Mouse (Mus musculus) adrenal gland, adult 8-10 months (tissue): ENCODE measurements around the gene Musk. TPM values are rescaled to one million over a fixed set of nuclear protein-coding genes. Genes with fewer than 3 reads are reported as not detected.

ENCODE experiments used
- DNase-seq: peaks from one replicate; pipeline ENCODE4 v3.0.0; 2022
- total RNA-seq, 4 experiments: library from RNA; stranded (reverse); gene quantifications; 2 replicates each; pipeline ENCODE4 v1.2.4; 2022

Musk gene
- total RNA-seq, 4 experiments from 2014 or later = 0.38 to 0.58 (median 0.41) TPM

GRCm38 (mm10) chr4:58317536-58317935, 31.8 kb downstream of the Musk start:
- DNase-seq = no peak

DNA sequence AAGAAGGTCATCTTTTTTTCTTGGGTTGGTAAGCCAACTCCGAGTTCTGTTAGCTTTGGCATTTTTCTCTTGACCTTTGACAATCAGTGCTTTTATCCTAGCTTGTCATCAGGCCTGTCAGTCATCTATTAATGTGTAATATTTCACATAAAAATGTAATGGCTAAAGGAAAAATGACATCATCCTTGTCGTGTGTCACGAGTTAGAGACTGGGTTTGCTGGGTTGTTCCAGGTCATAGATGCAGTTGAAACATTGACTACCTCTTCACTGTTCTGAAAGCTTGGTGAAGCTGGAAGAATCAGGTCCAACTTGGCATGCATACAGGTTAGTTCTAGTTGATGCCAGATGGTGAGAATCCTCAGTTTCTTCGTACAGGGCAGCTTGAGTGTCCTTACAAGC, 34.5 kb downstream of the Musk start:
- no peak for DNase-seq

DNA sequence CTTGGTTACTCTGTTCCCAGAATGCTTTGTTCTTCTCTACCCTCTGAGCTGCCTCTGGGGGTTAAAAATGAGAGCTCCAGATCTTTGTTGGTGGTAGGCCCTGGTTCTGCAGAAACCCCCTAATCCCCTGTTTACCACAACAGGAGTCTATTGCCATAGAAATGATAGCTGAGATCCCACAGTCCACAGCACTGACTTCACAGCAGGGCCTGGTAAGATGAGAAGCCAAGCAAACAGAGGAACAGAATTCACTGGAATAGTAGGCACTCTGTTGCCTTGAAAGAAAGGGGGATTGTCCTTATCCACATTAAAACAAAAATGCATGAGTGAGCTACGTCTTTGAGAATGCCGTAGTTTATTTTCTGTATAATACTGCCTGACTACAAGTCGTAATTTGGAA, 41.0 kb downstream of the Musk start:
- DNase-seq = no peak

DNA sequence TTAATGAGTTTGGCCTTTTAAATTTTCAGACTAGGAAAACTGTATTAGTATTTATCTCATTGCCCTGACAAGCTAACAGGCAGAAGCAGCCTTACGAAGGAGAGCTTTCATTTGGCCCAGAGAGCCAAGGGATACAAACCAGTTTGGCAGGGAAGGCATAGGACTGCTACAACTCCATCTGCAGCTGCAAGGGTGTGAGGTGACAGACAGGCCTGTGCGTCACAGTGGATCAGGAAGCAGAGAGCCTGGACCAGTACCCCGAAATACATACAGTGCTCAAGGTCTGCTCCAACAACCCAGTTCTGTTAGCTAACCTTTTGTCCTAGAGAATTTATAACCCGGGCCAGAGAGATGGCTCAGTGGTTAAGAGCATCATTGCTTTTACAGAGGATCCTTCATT, 42.5 kb downstream of the Musk start:
- no peak for DNase-seq

DNA sequence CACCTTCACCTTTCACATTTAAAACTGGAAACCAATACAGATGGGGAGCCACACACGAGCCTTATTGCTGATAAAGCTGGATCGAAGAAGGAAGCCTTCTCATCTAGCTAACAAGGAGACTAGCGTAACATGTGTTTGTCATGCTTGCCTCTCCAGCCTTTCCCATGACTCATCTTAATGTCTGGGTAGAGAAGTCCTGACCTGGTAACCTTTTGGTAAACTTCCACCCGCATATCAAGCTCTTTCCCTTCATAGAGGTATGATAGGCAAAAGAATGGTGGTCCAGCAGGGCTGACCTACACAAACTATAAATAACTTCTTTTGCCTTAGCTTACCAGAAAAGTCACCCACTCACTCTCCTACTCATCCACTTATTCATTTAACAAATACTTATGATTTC, 44.3 kb downstream of the Musk start:
- DNase-seq = no peak

GRCm38 (mm10) chr4:58330864-58331638, 45.3 kb downstream of the Musk start:
- DNase-seq = no peak

DNA sequence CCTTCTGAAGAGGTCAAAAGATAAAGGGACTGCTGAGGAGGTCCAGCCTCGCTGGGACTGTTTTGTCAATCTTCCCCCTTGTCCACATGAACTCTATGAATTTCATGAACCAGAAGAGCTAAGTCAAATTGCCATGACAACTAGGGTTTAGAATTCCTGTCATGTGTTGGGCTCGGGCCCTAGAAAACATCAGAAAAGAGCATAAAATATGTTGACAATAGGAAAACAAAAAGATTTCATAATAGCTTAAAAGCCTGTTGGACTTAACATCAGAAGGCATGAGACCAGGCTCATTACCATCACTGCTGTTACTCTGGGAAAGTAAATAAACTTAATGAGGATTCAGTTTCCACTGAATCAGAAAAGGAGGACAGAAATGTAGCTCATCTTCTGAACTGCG, 46.6 kb downstream of the Musk start:
- DNase-seq = no peak

GRCm38 (mm10) chr4:58336227-58336626, 50.5 kb downstream of the Musk start:
- no peak for DNase-seq

- no peak for DNase-seq
These were observed 53.5 kb downstream of the Musk start for GRCm38 (mm10) chr4:58339226-58339625.

- no peak for DNase-seq
These were observed 64.4 kb downstream of the Musk start for GRCm38 (mm10) chr4:58350206-58350605.

GRCm38 (mm10) chr4:58351165-58351564, 65.4 kb downstream of the Musk start:
- no peak for DNase-seq

GRCm38 (mm10) chr4:58351590-58351989, 65.8 kb downstream of the Musk start:
- no peak for DNase-seq

DNA sequence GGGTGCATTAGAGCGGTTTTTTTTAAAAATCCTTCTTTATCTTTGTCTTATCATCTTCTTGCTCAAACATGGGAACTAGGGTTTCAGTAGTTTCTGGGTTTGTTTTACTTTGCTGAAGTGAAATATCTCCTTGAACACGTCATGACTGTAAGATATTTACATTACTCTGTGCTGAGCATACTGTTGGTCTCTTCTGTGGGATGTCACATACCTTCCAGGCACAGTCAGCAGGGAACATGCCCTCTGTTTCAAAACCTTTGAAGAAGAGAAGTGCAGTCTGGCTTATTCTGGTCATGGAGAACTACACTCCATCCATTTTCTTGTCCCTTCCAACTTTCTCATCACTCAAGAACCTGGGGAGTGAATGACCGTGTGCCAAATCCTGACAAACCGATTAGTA, 73.2 kb downstream of the Musk start:
- DNase-seq = no peak

DNA sequence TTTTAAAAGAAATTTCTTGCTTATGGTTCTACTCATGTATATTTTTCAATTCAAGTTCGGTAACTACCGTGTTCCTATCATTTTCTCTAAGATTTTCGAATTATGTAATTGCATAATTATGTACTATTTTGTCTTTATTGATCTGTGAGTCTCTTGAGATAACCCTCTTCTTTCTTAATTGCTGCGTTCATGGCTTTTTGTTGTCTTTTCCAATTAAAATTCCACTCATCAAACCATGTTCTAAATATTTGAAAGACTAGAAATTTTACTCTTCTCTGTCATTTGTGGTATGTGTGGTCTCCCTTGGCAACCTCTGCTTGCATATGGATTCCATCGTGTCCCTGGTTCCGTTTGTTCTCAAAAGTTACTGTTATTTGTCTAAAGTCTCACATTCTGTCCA, 79.6 kb downstream of the Musk start:
- no peak for DNase-seq

DNA sequence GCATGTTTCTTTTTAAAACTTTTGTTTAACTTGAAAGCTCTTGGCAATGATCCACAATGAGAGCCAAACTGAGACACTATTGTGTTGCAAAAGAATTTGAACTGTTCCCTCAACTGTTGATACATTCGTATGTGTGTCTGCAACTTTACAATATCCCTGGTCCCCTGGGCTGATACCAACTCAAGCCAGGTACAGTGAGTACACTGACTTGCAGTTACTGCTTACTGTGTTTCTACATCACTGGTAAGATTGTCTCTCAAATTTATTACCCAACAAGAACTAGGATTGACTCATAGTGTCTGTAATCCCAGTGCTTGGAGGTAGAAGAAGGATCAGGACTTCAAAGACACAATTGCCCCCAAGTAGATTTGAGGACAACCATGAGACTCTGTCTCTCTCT, 85.3 kb downstream of the Musk start:
- no peak for DNase-seq

DNA sequence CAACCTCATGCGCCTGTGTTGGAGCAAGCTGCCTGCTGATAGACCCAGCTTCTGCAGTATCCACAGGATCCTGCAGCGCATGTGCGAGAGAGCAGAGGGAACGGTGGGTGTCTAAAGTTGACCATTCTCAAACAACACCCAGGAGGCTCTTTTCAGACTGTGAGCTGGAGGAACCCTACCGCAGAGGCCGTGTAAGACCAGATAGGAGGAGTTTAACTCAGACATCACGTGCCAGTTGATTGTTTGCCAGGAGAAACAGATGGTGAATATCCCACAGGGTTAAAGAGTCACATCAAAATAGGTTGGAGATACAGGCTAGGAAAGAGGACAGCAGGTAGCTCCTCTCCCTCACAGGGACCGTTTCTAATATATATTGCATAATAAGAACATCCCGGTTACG, 87.8 kb downstream of the Musk start:
- no peak for DNase-seq

GRCm38 (mm10) chr4:58374141-58374870, 88.5 kb downstream of the Musk start:
- DNase-seq = peak; percentile 23

- no peak for DNase-seq
These were observed 93.4 kb downstream of the Musk start for GRCm38 (mm10) chr4:58379186-58379585.

GRCm38 (mm10) chr4:58400861-58401341, 115.1 kb downstream of the Musk start:
- DNase-seq = no peak

- no peak for DNase-seq
These were observed 116.3 kb downstream of the Musk start for GRCm38 (mm10) chr4:58401973-58402501.

GRCm38 (mm10) chr4:58413188-58414185, 127.7 kb downstream of the Musk start:
- DNase-seq = no peak

DNA sequence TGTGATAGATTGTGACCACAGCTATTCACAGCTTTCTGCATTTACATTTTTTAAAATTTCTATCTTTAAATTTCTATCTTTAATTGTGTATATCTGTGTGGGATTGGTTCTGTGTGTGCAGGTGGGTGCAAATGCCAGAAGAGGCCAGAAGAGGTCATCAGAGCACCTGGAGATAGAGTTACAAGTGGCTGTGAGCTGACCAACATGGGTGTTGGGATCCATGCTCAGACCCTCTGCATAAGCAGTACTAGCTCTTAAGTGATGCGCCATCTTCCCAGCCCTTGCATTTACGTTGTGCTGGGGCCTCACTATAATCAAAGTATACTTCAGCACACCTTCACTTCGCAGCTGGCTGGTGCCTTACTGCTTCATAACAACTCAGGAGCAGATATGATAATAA, 129.8 kb downstream of the Musk start:
- DNase-seq = no peak
